Mouse (Mus musculus) heart, embryonic 12.5 days (tissue): Measurements from ENCODE around the gene Abi3bp. TPM values are rescaled to one million over a fixed set of nuclear protein-coding genes. Genes with fewer than 3 reads are reported as not detected.

Experiments used
- ATAC-seq: fragments of 200-750 bp; cut with Nextera tagmentation; 2 replicates; pipeline ENCODE4 v1.8.0; 2017; ENCODE audit warnings: moderate TSS enrichment, moderate library complexity; ENCODE audit not compliant: insufficient number of reproducible peaks, low FRiP score
- H3K27ac ChIP-seq: fragments of 300-500 bp; sonication (generic); 2 replicates; pipeline ENCODE4 v1.5.1; 2016; ENCODE audit warnings: mild to moderate bottlenecking, moderate library complexity; ENCODE audit not compliant: poor library complexity, severe bottlenecking
- H3K27me3 ChIP-seq: fragments of 300-500 bp; sonication (generic); replicated peaks from 2 replicates; pipeline ENCODE4 v1.6.1; 2016; ENCODE audit warnings: mild to moderate bottlenecking, moderate library complexity
- H3K36me3 ChIP-seq: fragments of 300-500 bp; sonication (generic); 2 replicates; pipeline ENCODE4 v1.6.1; 2016; ENCODE audit warnings: mild to moderate bottlenecking, moderate library complexity
- H3K4me1 ChIP-seq: fragments of 300-500 bp; sonication (generic); replicated peaks from 2 replicates; pipeline ENCODE4 v1.6.1; 2016; ENCODE audit warnings: mild to moderate bottlenecking
- H3K4me2 ChIP-seq: fragments of 300-500 bp; sonication (generic); 2 replicates; pipeline ENCODE4 v1.6.1; 2016; ENCODE audit warnings: mild to moderate bottlenecking, moderate library complexity
- H3K4me3 ChIP-seq: fragments of 300-500 bp; sonication (generic); 2 replicates; pipeline ENCODE4 v1.5.1; 2016; ENCODE audit warnings: mild to moderate bottlenecking
- H3K9ac ChIP-seq: fragments of 300-500 bp; sonication (generic); 2 replicates; pipeline ENCODE4 v1.6.1; 2016; ENCODE audit warnings: mild to moderate bottlenecking, moderate library complexity
- H3K9me3 ChIP-seq: fragments of 300-500 bp; sonication (generic); replicated peaks from 2 replicates; pipeline ENCODE4 v1.6.1; 2016; ENCODE audit warnings: mild to moderate bottlenecking, moderate library complexity
- WGBS: fragments of 180-500 bp; shearing (Covaris S2); methylation state at CpG from one replicate; pipeline ENCODE4 v1.1.7; 2016; 5-methylcytosine and 5-hydroxymethylcytosine counted together
- polyA plus RNA-seq: library from polyadenylated mRNA; unstranded; fragments of >200 nt; fragmentation: Nextera tagmentation; extraction: Ambion mirVana; gene quantifications from 2 replicates; pipeline ENCODE4 v1.2.1, GENCODE M21; 2016

The Abi3bp gene
- polyA plus RNA-seq = 0.45 and 0.59 TPM in 2 replicates

- Histone ChIP-seq H3K27me3 (no peaks in the 10 kb centered on the region), H3K4me3 (peak within 1 kb of the TSS; percentile 19), H3K9me3 (no peaks in the 10 kb centered on the region), H3K27ac (no peak within 1 kb of the TSS), H3K4me1 (0 out of 2 replicates have a peak, but pooled peaks cover 3% of the 10 kb centered on the region), H3K36me3 (no peaks in the 10 kb centered on the region), H3K4me2 (peak within 1 kb of the TSS; percentile 32), H3K9ac (no peak within 1 kb of the TSS)
- 46% methylated on average over 11 of the region's 11 CpGs for WGBS
- no peak for ATAC-seq
These were observed at the start of gene Abi3bp for GRCm38 (mm10) chr16:56477677-56478574. Gene Abi3bp (plus strand): TSS chr16:56477878.

- Histone ChIP-seq H3K4me2 (no peak overlapping the region), H3K9ac (no peak overlapping the region), H3K9me3 (no peaks in the 10 kb centered on the region), H3K36me3 (no peaks in the 10 kb centered on the region), H3K27me3 (no peaks in the 10 kb centered on the region), H3K4me1 (no peaks in the 10 kb centered on the region), H3K4me3 (no peak overlapping the region), H3K27ac (no peak overlapping the region)
- no peak for ATAC-seq
- 64% methylated on average over 4 of the region's 4 CpGs for WGBS
These were observed 42.1 kb upstream of the Abi3bp start for GRCm38 (mm10) chr16:56435293-56436185.

- Histone ChIP-seq H3K4me2 (no peak overlapping the region), H3K9ac (no peak overlapping the region), H3K27me3 (no peaks in the 10 kb centered on the region), H3K27ac (no peak overlapping the region), H3K9me3 (no peaks in the 10 kb centered on the region), H3K36me3 (no peaks in the 10 kb centered on the region), H3K4me1 (no peaks in the 10 kb centered on the region), H3K4me3 (no peak overlapping the region)
- ATAC-seq = no peak
- WGBS = 86% methylated on average over 4 of the region's 4 CpGs
These were observed 37.4 kb upstream of the Abi3bp start for GRCm38 (mm10) chr16:56440243-56440642.

DNA sequence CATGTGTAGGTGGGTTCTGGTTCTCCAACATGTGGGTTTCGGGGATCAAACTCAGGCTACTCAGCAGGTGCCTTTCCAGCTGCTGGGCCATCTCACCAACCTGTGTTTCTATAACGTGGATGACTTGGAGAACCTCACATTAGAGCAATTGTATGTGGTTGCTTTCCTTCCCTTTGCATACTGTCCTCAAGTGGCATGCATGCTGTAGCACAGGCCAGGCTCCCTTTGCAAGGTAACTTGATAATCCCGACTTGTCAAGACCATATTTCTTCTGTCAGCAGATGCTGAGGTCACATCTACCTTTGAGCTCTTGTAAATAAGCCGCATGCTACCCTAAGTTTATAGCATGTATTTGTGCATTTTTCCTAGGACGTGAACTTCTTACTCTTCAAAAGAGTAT is 36.6 kb upstream of the Abi3bp start:
- Histone ChIP-seq H3K4me3 (no peak overlapping the region), H3K27me3 (no peaks in the 10 kb centered on the region), H3K4me2 (no peak overlapping the region), H3K27ac (no peak overlapping the region), H3K9me3 (no peaks in the 10 kb centered on the region), H3K36me3 (no peaks in the 10 kb centered on the region), H3K4me1 (no peaks in the 10 kb centered on the region), H3K9ac (no peak overlapping the region)
- ATAC-seq = no peak
- 79% methylated on average over 5 of the region's 5 CpGs for WGBS

GRCm38 (mm10) chr16:56441658-56442344 is 35.9 kb upstream of the Abi3bp start:
- Histone ChIP-seq H3K36me3 (no peaks in the 10 kb centered on the region), H3K27ac (no peak overlapping the region), H3K27me3 (no peaks in the 10 kb centered on the region), H3K4me1 (no peaks in the 10 kb centered on the region), H3K4me2 (no peak overlapping the region), H3K4me3 (no peak overlapping the region), H3K9me3 (no peaks in the 10 kb centered on the region), H3K9ac (no peak overlapping the region)
- 74% methylated on average over 7 of the region's 7 CpGs for whole genome bisulfite sequencing
- ATAC-seq = no peak

- Histone ChIP-seq H3K9me3 (0 out of 2 replicates have a peak, but pooled peaks cover 5% of the 10 kb centered on the region), H3K4me2 (no peak overlapping the region), H3K27ac (no peak overlapping the region), H3K36me3 (no peaks in the 10 kb centered on the region), H3K4me3 (no peak overlapping the region), H3K4me1 (no peaks in the 10 kb centered on the region), H3K27me3 (no peaks in the 10 kb centered on the region), H3K9ac (no peak overlapping the region)
- no peak for ATAC-seq
- WGBS = 70% methylated on average over 2 of the region's 2 CpGs
These were observed 26.2 kb upstream of the Abi3bp start for GRCm38 (mm10) chr16:56451482-56451881.

DNA sequence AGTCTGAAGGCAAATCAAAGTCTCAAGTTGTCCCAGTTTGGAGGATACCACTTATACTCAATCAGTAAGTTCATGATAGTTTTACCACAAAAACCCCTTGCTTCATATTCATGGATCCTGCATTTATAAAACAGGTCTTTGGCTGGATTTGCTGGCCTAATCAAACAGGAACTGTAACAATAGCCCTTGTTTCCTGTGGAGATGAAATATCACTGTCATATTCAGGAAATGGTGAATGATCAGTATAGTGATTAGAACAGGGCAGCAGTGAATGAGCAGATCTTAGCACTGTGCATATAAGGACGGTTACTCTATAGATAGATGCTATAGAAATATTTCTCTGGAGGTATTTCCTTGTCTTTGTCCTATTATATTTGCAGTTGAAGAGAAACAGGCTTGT is 25.8 kb upstream of the Abi3bp start:
- Histone ChIP-seq H3K36me3 (no peaks in the 10 kb centered on the region), H3K9me3 (0 out of 2 replicates have a peak, but pooled peaks cover 5% of the 10 kb centered on the region), H3K4me2 (no peak overlapping the region), H3K9ac (no peak overlapping the region), H3K27me3 (no peaks in the 10 kb centered on the region), H3K27ac (no peak overlapping the region), H3K4me3 (no peak overlapping the region), H3K4me1 (no peaks in the 10 kb centered on the region)
- no peak for ATAC-seq
- WGBS = 65% methylated on average over 1 of the region's 1 CpGs

DNA sequence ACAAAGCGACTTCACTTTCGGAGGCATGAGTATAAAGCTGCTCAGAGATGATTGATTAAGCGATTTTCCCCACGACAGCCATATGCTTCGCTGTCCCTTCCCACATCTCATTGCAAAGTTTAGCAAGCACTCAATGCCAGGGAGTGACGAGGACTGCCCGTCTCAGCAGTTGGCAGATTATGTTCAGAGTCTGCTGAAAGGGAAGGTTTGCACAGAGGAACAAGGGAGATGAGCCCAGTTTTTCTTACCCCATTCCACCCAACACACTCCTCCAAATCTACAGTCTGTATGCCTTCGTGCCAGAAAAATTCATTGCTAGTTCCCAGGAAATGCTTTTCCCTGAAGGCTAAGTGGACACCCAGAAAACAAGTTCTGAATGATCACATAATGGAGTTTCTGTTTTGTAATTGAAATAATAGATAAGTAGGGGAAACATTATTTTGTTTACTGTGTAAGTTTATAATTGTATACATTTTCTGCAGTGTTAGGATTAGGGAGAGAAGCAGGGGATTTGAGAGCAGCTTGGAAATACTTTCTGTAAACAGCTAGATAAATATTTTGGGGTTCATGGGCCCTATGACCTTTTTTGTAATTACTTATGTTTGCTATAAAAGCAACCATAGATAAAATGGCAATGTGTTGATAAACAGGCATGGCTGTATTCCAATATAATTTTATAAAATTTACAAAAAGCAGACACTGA is 19.5 kb upstream of the Abi3bp start:
- no peaks in the 10 kb centered on the region for H3K4me1 ChIP-seq
- H3K9me3 ChIP-seq = no peaks in the 10 kb centered on the region
- WGBS = 75% methylated on average over 8 of the region's 8 CpGs
- H3K36me3 ChIP-seq = no peaks in the 10 kb centered on the region
- no peak for ATAC-seq
- no peaks in the 10 kb centered on the region for H3K27me3 ChIP-seq
- no peak overlapping the region for H3K9ac ChIP-seq
- H3K27ac ChIP-seq = no peak overlapping the region
- no peak overlapping the region for H3K4me2 ChIP-seq
- H3K4me3 ChIP-seq = no peak overlapping the region

DNA sequence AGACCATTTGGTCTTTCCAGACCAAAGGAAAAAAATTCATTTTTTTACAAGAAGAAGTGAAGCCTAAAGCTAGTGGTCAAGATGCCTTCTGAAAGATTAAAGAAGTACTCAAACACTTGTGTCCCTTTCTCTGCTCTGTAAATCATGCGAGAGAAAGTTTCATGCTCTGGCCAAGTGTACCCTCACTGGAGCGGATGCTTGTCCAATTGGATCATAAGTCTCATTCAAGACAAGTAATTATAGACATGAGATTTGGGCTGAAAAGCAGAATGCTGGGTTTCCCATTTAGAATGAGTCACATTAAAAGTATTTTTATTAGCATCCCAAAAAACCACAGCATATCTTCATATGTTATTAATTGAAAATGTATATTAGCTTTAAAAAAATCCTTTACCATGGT is 4.5 kb upstream of the Abi3bp start:
- Histone ChIP-seq H3K4me2 (no peak overlapping the region), H3K27me3 (no peaks in the 10 kb centered on the region), H3K4me1 (0 out of 2 replicates have a peak, but pooled peaks cover 3% of the 10 kb centered on the region), H3K9ac (no peak overlapping the region), H3K4me3 (no peak overlapping the region), H3K9me3 (no peaks in the 10 kb centered on the region), H3K27ac (no peak overlapping the region), H3K36me3 (no peaks in the 10 kb centered on the region)
- no peak for ATAC-seq
- 88% methylated on average over 2 of the region's 2 CpGs for WGBS

- ATAC-seq = no peak
- Histone ChIP-seq H3K27ac (no peak overlapping the region), H3K9me3 (no peaks in the 10 kb centered on the region), H3K4me3 (no peak overlapping the region), H3K4me1 (0 out of 2 replicates have a peak, but pooled peaks cover 3% of the 10 kb centered on the region), H3K4me2 (no peak overlapping the region), H3K9ac (no peak overlapping the region), H3K27me3 (no peaks in the 10 kb centered on the region), H3K36me3 (no peaks in the 10 kb centered on the region)
- WGBS = 79% methylated on average over 5 of the region's 5 CpGs
These were observed 2.0 kb upstream of the Abi3bp start for GRCm38 (mm10) chr16:56475676-56476075.
